Mouse (Mus musculus) kidney, embryonic 14.5 days (tissue): ENCODE measurements at regions not wholly inside any gene's neighbourhood (a gene's known extent, or its start where the extent isn't known, plus 50 kb on each side); places are given as distances from the start of the nearest gene placed in this dataset. TPM values are rescaled to one million over a fixed set of nuclear protein-coding genes. Genes with fewer than 3 reads are reported as not detected.

Experiments
- microRNA-seq: library from miRNA; unstranded; fragments of <30 nt; microRNA quantifications from one replicate; pipeline ENCODE4, GENCODE M21; 2016

Small RNAs in the stretch of these regions (microRNA-seq; reads per million reads assigned to microRNA genes)
- not detected for gene Gm25025
